Mouse (Mus musculus) stomach, postnatal 0 days (tissue): ENCODE results near the gene Lcat. TPM values are rescaled to one million over a fixed set of nuclear protein-coding genes. Genes with fewer than 3 reads are reported as not detected.
A peak's percentile ranks its signal among the peaks of the same experiment; 100 is the strongest.

Experiments used
- ATAC-seq: fragments of 200-750 bp; cut with Nextera tagmentation; 2 replicates; pipeline ENCODE4 v1.8.0; 2017; ENCODE audit not compliant: low FRiP score, low TSS enrichment
- DNase-seq: peaks from one replicate; pipeline ENCODE4 v3.0.0-alpha.2; 2016; ENCODE audit warnings: low spot score
- H3K27ac ChIP-seq: fragments of 300-500 bp; sonication (generic); replicated peaks from 2 replicates; pipeline ENCODE4 v1.5.1; 2014; ENCODE audit warnings: mild to moderate bottlenecking, control low read depth
- H3K27me3 ChIP-seq: fragments of 300-500 bp; sonication (generic); 2 replicates; pipeline ENCODE4 v1.6.1; 2014; ENCODE audit warnings: low read length; ENCODE audit not compliant: control insufficient read depth, insufficient read depth
- H3K36me3 ChIP-seq: fragments of 300-500 bp; sonication (generic); 2 replicates; pipeline ENCODE4 v1.6.1; 2014; ENCODE audit warnings: low read length, mixed read lengths; ENCODE audit not compliant: control insufficient read depth, insufficient read depth
- H3K4me1 ChIP-seq: fragments of 300-500 bp; sonication (generic); replicated peaks from 2 replicates; pipeline ENCODE4 v1.6.1; 2014; ENCODE audit warnings: antibody characterized with exemption; ENCODE audit not compliant: control insufficient read depth, insufficient read depth
- H3K4me2 ChIP-seq: fragments of 300-500 bp; sonication (generic); replicated peaks from 2 replicates; pipeline ENCODE4 v1.6.1; 2014; ENCODE audit warnings: low read depth, mild to moderate bottlenecking, control low read depth, moderate library complexity
- H3K4me3 ChIP-seq: fragments of 300-500 bp; sonication (generic); 2 replicates; pipeline ENCODE4 v1.5.1; 2014; ENCODE audit warnings: low read depth, low read length, control low read depth
- H3K9ac ChIP-seq: fragments of 300-500 bp; sonication (generic); 2 replicates; pipeline ENCODE4 v1.6.1; 2014; ENCODE audit warnings: mild to moderate bottlenecking, low read length, control low read depth, mixed read lengths
- H3K9me3 ChIP-seq: fragments of 300-500 bp; sonication (generic); 2 replicates; pipeline ENCODE4 v1.6.1; 2016; ENCODE audit warnings: low read length; ENCODE audit not compliant: control insufficient read depth
- CTCF ChIP-seq: IDR thresholded peaks from 2 replicates; pipeline ENCODE4 v1.5.1; 2016; ENCODE audit warnings: antibody characterized with exemption, low read depth, mild to moderate bottlenecking, moderate library complexity
- EP300 ChIP-seq: optimal IDR thresholded peaks from 2 replicates; pipeline ENCODE3; 2016; ENCODE audit warnings: antibody characterized with exemption
- WGBS: fragments of 180-500 bp; shearing (Covaris S2); extraction: QIAGEN DNeasy Blood & Tissue Kit; methylation state at CpG from one replicate; pipeline ENCODE4 v1.1.7; 2014; 5-methylcytosine and 5-hydroxymethylcytosine counted together
- polyA plus RNA-seq: library from polyadenylated mRNA; unstranded; fragments of >200 nt; fragmentation: Nextera tagmentation; extraction: Ambion mirVana; gene quantifications from 2 replicates; pipeline ENCODE4 v1.2.1, GENCODE M21; 2015

The Lcat gene
- polyA plus RNA-seq, 1 experiment from 2014 or later = 0.75 TPM

DNA sequence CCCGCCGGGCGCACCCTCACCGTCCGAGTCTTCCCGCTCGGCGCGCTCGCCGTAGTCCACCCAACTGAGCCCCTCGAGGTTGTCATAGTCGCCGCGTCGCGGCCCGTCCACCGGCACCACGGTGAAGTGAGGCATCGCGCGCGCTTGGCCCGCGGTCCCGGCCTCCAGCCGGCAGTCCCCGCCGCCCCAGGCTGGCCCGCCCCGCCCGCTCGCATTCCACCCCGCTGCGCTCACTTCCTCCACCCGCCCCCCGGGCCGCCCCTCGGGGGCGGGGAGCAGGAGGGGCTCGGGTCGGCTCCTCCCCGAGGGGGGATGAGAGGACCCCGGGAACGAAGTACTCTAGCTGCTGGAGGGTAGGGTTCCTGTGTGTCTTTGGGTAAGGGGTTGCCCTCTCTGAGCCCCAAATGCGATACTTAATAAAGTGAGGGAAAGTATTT, 22.7 kb upstream of the Lcat start, which contains the start of gene Slc12a4:
Gene Slc12a4, minus strand, starts transcription at position 193 of the 437 bp plus-strand sequence.
- TF ChIP-seq EP300 = no peak
- TF ChIP-seq CTCF = no peak
- Histone ChIP-seq H3K9me3 (no peaks in the 10 kb centered on the region), H3K4me2 (peak within 1 kb of the TSS; percentile 68), H3K9ac (peak within 1 kb of the TSS; percentile 78), H3K27ac (peak within 1 kb of the TSS; percentile 96), H3K36me3 (no peaks in the 10 kb centered on the region), H3K27me3 (no peaks in the 10 kb centered on the region), H3K4me1 (peaks cover 2% of the 10 kb centered on the region; the same call in 1 of the 2 replicates), H3K4me3 (peak within 1 kb of the TSS; percentile 67)
- DNase-seq (peak; percentile 80), ATAC-seq (peak; percentile 89)
- WGBS = under 1% methylated on average over 41 of the region's 47 CpGs

DNA sequence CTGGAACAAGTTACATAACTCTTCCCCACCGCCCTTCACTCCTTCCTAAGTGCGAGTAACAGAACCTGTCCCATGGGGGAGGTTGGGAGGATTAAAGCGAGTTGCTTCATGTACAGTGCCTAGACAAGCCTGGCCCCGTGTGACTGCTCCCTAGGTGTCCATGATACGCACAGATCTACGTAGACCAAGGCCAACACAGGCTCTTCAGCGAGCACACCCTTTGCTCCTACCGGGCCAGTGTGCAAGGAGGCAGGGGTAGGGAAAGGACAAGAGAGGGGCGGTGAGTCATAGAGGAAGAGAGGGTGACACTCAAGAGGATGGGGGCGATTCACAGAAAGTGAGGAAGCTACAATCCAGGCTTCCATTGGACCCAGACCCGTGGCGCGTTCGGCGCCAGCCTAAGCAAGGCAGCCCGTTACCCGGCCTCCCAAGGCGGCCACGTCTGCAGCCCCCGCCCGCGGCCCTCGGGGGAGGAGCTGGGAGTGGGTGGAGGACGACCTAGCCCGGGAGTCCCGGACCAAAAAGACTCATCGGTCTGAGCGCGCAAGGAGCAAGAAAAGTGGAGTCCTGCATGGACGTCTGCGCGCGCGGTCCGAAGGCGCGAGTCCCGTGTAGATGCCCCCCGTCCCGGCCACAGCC, 22.2 kb upstream of the Lcat start:
- DNase-seq = peak; percentile 58
- WGBS = 3% methylated on average over 40 of the region's 40 CpGs
- peak overlapping the region; percentile 67 for H3K4me3 ChIP-seq

DNA sequence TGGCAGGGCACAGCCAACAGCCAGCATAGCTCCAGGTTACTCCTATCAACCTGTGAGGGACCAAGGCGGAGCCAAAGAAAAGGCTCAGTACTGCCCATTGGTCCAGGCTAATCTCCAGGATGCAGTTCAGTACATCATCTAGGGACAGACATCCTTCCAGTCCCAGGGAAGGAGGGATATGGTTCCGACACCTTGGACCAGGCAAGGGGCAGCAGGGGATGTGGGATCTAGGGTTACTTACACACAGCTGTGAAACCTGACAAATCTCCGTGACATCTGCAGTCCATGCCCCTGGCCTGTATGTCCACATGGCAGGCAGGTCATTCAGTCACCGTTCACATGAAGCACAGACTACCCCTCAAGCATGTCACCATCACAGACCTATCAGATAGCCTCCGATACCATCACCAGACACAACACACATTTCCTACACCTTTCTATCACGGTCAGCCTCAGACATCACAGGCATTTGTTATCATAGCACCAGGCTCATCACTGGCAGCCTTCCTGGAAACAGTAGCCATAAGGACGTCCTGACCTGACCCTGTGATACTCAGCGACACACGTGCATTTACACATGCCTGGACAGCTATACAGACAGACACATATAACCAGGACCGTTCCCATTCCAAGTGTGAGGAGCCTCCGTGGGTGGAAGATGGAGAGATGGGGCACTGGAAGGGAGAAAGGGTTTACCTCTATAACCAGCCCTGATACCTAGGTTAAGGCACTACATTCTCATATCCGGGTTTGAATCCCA, 21.5 kb upstream of the Lcat start:
- H3K9me3 ChIP-seq = no peaks in the 10 kb centered on the region
- DNase-seq (peak; percentile 12), ATAC-seq (no peak)
- H3K4me1 ChIP-seq = peaks cover 2% of the 10 kb centered on the region; the same call in 1 of the 2 replicates
- no peaks in the 10 kb centered on the region for H3K27me3 ChIP-seq
- no peaks in the 10 kb centered on the region for H3K36me3 ChIP-seq
- WGBS = 42% methylated on average over 12 of the region's 12 CpGs
- no peak overlapping the region for H3K27ac ChIP-seq
- no peak for TF ChIP-seq CTCF
- no peak for TF ChIP-seq EP300
- H3K4me2 ChIP-seq = peak overlapping the region; percentile 68
- H3K4me3 ChIP-seq = peak overlapping the region; percentile 67
- H3K9ac ChIP-seq = peak overlapping the region; percentile 78

More for the DNA sequence above, 22.2 kb upstream of the Lcat start:
- Histone ChIP-seq H3K4me1 (peaks cover 2% of the 10 kb centered on the region; the same call in 1 of the 2 replicates), H3K9me3 (no peaks in the 10 kb centered on the region), H3K9ac (peak overlapping the region; percentile 78), H3K36me3 (no peaks in the 10 kb centered on the region), H3K27me3 (no peaks in the 10 kb centered on the region), H3K4me2 (peak overlapping the region; percentile 68), H3K27ac (peak overlapping the region; percentile 96)
- peak; percentile 62 for ATAC-seq
- no peak for TF ChIP-seq CTCF
- no peak for TF ChIP-seq EP300

DNA sequence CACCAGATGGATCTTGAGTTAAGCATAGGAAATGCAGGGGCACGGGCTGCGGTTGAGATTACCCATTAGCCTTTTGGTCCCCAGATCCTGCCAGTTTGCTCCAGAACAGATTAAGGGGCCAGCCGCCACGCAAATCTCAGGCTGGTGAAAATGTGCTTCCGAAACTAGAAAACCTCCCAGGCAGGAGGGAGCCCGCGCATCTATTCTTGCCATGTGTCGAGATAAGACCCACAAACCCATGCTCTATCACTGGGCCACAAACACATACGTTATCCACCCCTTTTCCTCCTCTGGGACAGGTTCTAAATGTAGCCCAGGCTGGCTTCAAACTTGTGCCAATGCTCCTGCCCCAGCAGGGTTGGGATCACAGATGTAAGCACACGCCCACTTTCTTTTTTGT, 18.4 kb upstream of the Lcat start:
- DNase-seq = no peak
- peaks cover 2% of the 10 kb centered on the region; the same call in 1 of the 2 replicates for H3K4me1 ChIP-seq
- no peaks in the 10 kb centered on the region for H3K27me3 ChIP-seq
- no peak for ATAC-seq
- no peaks in the 10 kb centered on the region; the same call in 1 of the 2 replicates for H3K36me3 ChIP-seq
- no peaks in the 10 kb centered on the region for H3K9me3 ChIP-seq
- TF ChIP-seq EP300 = no peak
- no peak for TF ChIP-seq CTCF
- H3K4me2 ChIP-seq = no peak overlapping the region
- H3K9ac ChIP-seq = no peak overlapping the region
- 86% methylated on average over 10 of the region's 10 CpGs for WGBS
- no peak overlapping the region for H3K27ac ChIP-seq
- H3K4me3 ChIP-seq = no peak overlapping the region

DNA sequence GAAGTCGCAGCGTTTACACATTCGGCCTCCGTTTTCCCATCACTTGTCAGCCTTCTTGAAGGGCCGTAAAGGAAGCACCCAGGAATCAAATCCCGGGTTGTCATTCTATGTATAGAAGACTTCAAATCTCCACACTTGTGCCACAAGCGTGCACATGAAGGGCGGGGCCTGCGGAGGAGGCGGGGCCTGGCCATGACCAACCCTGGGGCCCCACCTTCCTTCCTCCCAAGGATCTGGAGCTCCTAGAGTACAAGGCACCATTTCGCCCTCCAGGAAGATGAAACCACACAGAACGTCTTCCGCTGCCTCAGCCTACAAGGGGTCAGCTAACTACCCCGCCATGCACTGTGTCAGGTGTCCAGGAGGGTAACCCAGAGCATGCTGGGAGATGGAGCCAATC, 17.9 kb upstream of the Lcat start:
- DNase-seq = no peak
- Histone ChIP-seq H3K4me1 (peaks cover 2% of the 10 kb centered on the region; the same call in 1 of the 2 replicates), H3K9ac (no peak overlapping the region), H3K27me3 (no peaks in the 10 kb centered on the region), H3K27ac (no peak overlapping the region), H3K4me3 (no peak overlapping the region), H3K4me2 (no peak overlapping the region), H3K36me3 (no peaks in the 10 kb centered on the region; the same call in 1 of the 2 replicates), H3K9me3 (no peaks in the 10 kb centered on the region)
- no peak for TF ChIP-seq CTCF
- no peak for TF ChIP-seq EP300
- no peak for ATAC-seq
- 79% methylated on average over 14 of the region's 14 CpGs for WGBS
